Mouse (Mus musculus) G1E (cell line): ENCODE measurements around the gene Slc44a4.

Experiments
- CTCF ChIP-seq: IDR thresholded peaks from 2 replicates; pipeline ENCODE4 v1.5.1; 2012; ENCODE audit warnings: low read depth, low read length, inconsistent platforms, mixed read lengths
- GATA1 ChIP-seq: IDR thresholded peaks from 2 replicates; pipeline ENCODE4 v1.6.1; 2012; ENCODE audit warnings: borderline replicate concordance, low read length, inconsistent platforms, mixed read lengths

DNA sequence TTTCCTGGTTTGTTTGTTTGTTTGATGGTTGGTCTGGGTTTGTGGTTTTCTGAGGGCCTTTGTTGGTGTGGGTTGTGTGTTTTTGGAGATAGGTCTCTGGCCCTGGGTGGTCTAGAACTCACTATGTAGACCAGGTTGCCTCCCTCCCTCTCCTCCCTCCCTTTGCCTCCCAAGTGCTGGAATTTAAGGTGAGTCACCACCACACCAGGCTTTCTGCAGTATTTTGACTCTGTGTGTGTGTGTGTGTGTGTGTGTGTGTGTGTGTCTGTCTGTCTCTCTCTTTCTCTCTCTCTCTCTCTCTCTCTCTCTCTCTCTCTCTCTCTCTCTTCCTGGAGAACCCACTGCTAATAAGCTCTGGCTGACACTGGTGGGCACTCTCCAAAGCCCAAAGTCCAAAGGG, 33.1 kb upstream of the Slc44a4 start:
- TF ChIP-seq CTCF (no peak), GATA1 (no peak)
